Mouse (Mus musculus) small intestine, adult 2 months (tissue): Measurements from ENCODE around the gene Ltc4s.

ENCODE experiments used
- CTCF ChIP-seq: fragments of 200-500 bp; IDR thresholded peaks from 2 replicates; pipeline ENCODE4 v1.5.1; 2012; ENCODE audit warnings: low read depth, mild to moderate bottlenecking, control low read depth, inconsistent platforms, low read length, moderate library complexity, mixed read lengths; ENCODE audit not compliant: insufficient replicate concordance, insufficient read length; ENCODE audit errors: extremely low read depth
- POLR2A ChIP-seq: fragments of 200-500 bp; IDR thresholded peaks from 2 replicates; pipeline ENCODE4 v1.6.1; 2012; ENCODE audit warnings: low read depth, mild to moderate bottlenecking, control low read depth, inconsistent platforms, low read length, moderate library complexity

DNA sequence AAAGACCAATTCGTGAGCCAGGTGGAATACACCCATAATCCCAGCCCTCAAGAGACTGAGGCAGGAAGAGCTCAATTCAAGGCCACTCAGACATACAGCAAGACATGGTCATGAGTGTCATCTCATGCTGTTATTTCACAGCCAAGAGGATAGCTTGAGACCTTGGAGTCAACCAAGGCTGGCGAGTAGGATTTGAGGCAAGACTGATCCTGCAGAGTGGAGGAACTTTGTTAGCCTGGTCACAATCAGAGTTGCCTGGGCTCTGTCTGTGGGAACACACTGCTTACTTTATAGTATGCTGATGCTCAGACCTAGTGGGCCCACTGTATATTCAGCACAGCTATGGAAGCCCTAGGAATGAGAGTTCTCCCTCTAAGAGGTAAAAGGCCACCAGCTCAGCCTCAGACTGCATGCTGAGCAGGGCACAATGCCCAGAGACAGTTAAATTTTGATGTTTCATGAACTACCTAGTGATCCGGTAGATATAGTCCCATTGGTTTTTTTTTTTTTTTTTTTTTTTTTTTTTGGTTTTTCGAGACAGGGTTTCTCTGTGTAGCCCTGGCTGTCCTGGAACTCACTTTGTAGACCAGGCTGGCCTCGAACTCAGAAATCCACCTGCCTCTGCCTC is 40.1 kb downstream of the Ltc4s start:
- TF ChIP-seq POLR2A (no peak), CTCF (no peak)
